Mouse (Mus musculus): Measurements from ENCODE around the gene Osbpl3. TPM values are rescaled to one million over a fixed set of nuclear protein-coding genes. Genes with fewer than 3 reads are reported as not detected.

The Osbpl3 gene
- polyA plus RNA-seq, 1 experiment from 2014 or later, result 4.1 TPM

- Histone ChIP-seq H3K9ac (no peak overlapping the region), H3K4me3 (ENCODE audit: low read depth, low read length) (no peak overlapping the region), H3K27me3 (ENCODE audit: insufficient read depth, low read length) (no peaks in the 10 kb centered on the region), H3K36me3 (ENCODE audit: insufficient read depth) (no peaks in the 10 kb centered on the region), H3K4me2 (no peak overlapping the region), H3K9me3 (ENCODE audit: low read depth, low read length) (no peaks in the 10 kb centered on the region), H3K4me1 (ENCODE audit: insufficient read depth) (no peaks in the 10 kb centered on the region), H3K27ac (ENCODE audit: low read depth) (no peak overlapping the region)
- TF ChIP-seq CTCF (IDR thresholded peaks at IDR 0.05; ENCODE audit: low read depth), result no peak
- 64% methylated on average over 7 of the region's 7 CpGs for WGBS
- DNase-seq, result no peak
- no peak for ATAC-seq (ENCODE audit: insufficient read depth)
Observed at GRCm38 (mm10) chr6:50395641-50396312, 60.2 kb downstream of the Osbpl3 start.

- ATAC-seq (ENCODE audit: insufficient read depth), result no peak
Observed at GRCm38 (mm10) chr6:50394432-50394831, 61.6 kb downstream of the Osbpl3 start.

GRCm38 (mm10) chr6:50393960-50394359, 62.0 kb downstream of the Osbpl3 start:
- WGBS, result 84% methylated on average over 8 of the region's 8 CpGs
- no peak for ATAC-seq (ENCODE audit: insufficient read depth)
- no peaks in the 10 kb centered on the region for H3K36me3 ChIP-seq (ENCODE audit: insufficient read depth)

More at GRCm38 (mm10) chr6:50394432-50394831, 61.6 kb downstream of the Osbpl3 start:
- Histone ChIP-seq H3K4me1 (ENCODE audit: insufficient read depth) (no peaks in the 10 kb centered on the region), H3K9ac (no peak overlapping the region), H3K27me3 (ENCODE audit: insufficient read depth, low read length) (no peaks in the 10 kb centered on the region), H3K4me2 (no peak overlapping the region), H3K4me3 (ENCODE audit: low read depth, low read length) (no peak overlapping the region), H3K9me3 (ENCODE audit: low read depth, low read length) (no peaks in the 10 kb centered on the region), H3K27ac (ENCODE audit: low read depth) (no peak overlapping the region), H3K36me3 (ENCODE audit: insufficient read depth) (no peaks in the 10 kb centered on the region)
- 60% methylated on average over 3 of the region's 3 CpGs for WGBS
- TF ChIP-seq CTCF (IDR thresholded peaks at IDR 0.05; ENCODE audit: low read depth), result no peak
- DNase-seq, result no peak

GRCm38 (mm10) chr6:50391951-50392350, 64.0 kb downstream of the Osbpl3 start:
- 89% methylated on average over 3 of the region's 3 CpGs for WGBS
- Histone ChIP-seq H3K4me3 (ENCODE audit: low read depth, low read length) (no peak overlapping the region), H3K9ac (no peak overlapping the region), H3K27ac (ENCODE audit: low read depth) (no peak overlapping the region), H3K27me3 (ENCODE audit: insufficient read depth, low read length) (no peaks in the 10 kb centered on the region), H3K4me1 (ENCODE audit: insufficient read depth) (no peaks in the 10 kb centered on the region), H3K36me3 (ENCODE audit: insufficient read depth) (no peaks in the 10 kb centered on the region), H3K4me2 (no peak overlapping the region), H3K9me3 (ENCODE audit: low read depth, low read length) (no peaks in the 10 kb centered on the region)
- TF ChIP-seq CTCF (IDR thresholded peaks at IDR 0.05; ENCODE audit: low read depth), result no peak
- DNase-seq (no peak), ATAC-seq (ENCODE audit: insufficient read depth) (no peak)

More at GRCm38 (mm10) chr6:50393960-50394359, 62.0 kb downstream of the Osbpl3 start:
- Histone ChIP-seq H3K9ac (no peak overlapping the region), H3K27ac (ENCODE audit: low read depth) (no peak overlapping the region), H3K4me1 (ENCODE audit: insufficient read depth) (no peaks in the 10 kb centered on the region), H3K9me3 (ENCODE audit: low read depth, low read length) (no peaks in the 10 kb centered on the region), H3K4me3 (ENCODE audit: low read depth, low read length) (no peak overlapping the region), H3K4me2 (no peak overlapping the region), H3K27me3 (ENCODE audit: insufficient read depth, low read length) (no peaks in the 10 kb centered on the region)
- TF ChIP-seq CTCF (IDR thresholded peaks at IDR 0.05; ENCODE audit: low read depth), result no peak
- no peak for DNase-seq

GRCm38 (mm10) chr6:50390313-50390712, 65.7 kb downstream of the Osbpl3 start:
- Histone ChIP-seq H3K9ac (no peak overlapping the region), H3K4me2 (no peak overlapping the region), H3K36me3 (ENCODE audit: insufficient read depth) (no peaks in the 10 kb centered on the region), H3K4me1 (ENCODE audit: insufficient read depth) (no peaks in the 10 kb centered on the region), H3K27ac (ENCODE audit: low read depth) (no peak overlapping the region), H3K27me3 (ENCODE audit: insufficient read depth, low read length) (no peaks in the 10 kb centered on the region), H3K4me3 (ENCODE audit: low read depth, low read length) (no peak overlapping the region), H3K9me3 (ENCODE audit: low read depth, low read length) (no peaks in the 10 kb centered on the region)
- DNase-seq (no peak), ATAC-seq (ENCODE audit: insufficient read depth) (no peak)
- WGBS, result 60% methylated on average over 5 of the region's 5 CpGs
- TF ChIP-seq CTCF (IDR thresholded peaks at IDR 0.05; ENCODE audit: low read depth), result no peak

- Histone ChIP-seq H3K4me2 (no peak overlapping the region), H3K4me1 (ENCODE audit: insufficient read depth) (no peaks in the 10 kb centered on the region), H3K36me3 (ENCODE audit: insufficient read depth) (no peaks in the 10 kb centered on the region), H3K4me3 (ENCODE audit: low read depth, low read length) (no peak overlapping the region), H3K27ac (ENCODE audit: low read depth) (no peak overlapping the region), H3K27me3 (ENCODE audit: insufficient read depth, low read length) (no peaks in the 10 kb centered on the region), H3K9me3 (ENCODE audit: low read depth, low read length) (no peaks in the 10 kb centered on the region), H3K9ac (no peak overlapping the region)
- DNase-seq (no peak), ATAC-seq (ENCODE audit: insufficient read depth) (no peak)
- no peak for TF ChIP-seq CTCF (IDR thresholded peaks at IDR 0.05; ENCODE audit: low read depth)
- WGBS, result 49% methylated on average over 5 of the region's 5 CpGs
Observed at GRCm38 (mm10) chr6:50387629-50388028, 68.4 kb downstream of the Osbpl3 start.

- Histone ChIP-seq H3K27ac (ENCODE audit: low read depth) (no peak overlapping the region), H3K9ac (no peak overlapping the region), H3K27me3 (ENCODE audit: insufficient read depth, low read length) (no peaks in the 10 kb centered on the region), H3K4me1 (ENCODE audit: insufficient read depth) (no peaks in the 10 kb centered on the region), H3K36me3 (ENCODE audit: insufficient read depth) (no peaks in the 10 kb centered on the region), H3K4me3 (ENCODE audit: low read depth, low read length) (no peak overlapping the region), H3K9me3 (ENCODE audit: low read depth, low read length) (no peaks in the 10 kb centered on the region), H3K4me2 (no peak overlapping the region)
- DNase-seq (no peak), ATAC-seq (ENCODE audit: insufficient read depth) (no peak)
- 81% methylated on average over 4 of the region's 4 CpGs for whole genome bisulfite sequencing
- TF ChIP-seq CTCF (IDR thresholded peaks at IDR 0.05; ENCODE audit: low read depth), result no peak
Observed at GRCm38 (mm10) chr6:50386497-50386896, 69.5 kb downstream of the Osbpl3 start.
